Mouse (Mus musculus) hindbrain, embryonic 11.5 days (tissue): ENCODE results near the gene Anapc15-ps. TPM values are rescaled to one million over a fixed set of nuclear protein-coding genes. Genes with fewer than 3 reads are reported as not detected.

Experiments
- ATAC-seq: fragments of 200-750 bp; cut with Nextera tagmentation; 2 replicates; pipeline ENCODE4 v1.8.0; 2017; ENCODE audit warnings: mild to moderate bottlenecking, moderate TSS enrichment, moderate library complexity; ENCODE audit not compliant: low FRiP score
- DNase-seq: peaks from one replicate; pipeline ENCODE4 v3.0.0-alpha.2; 2015; ENCODE audit warnings: low spot score
- H3K27ac ChIP-seq: fragments of 300-500 bp; sonication (generic); 2 replicates; pipeline ENCODE4 v1.5.1; 2014; ENCODE audit warnings: mild to moderate bottlenecking, low read depth, low read length
- H3K27me3 ChIP-seq: fragments of 300-500 bp; sonication (generic); 2 replicates; pipeline ENCODE4 v1.6.1; 2014; ENCODE audit warnings: mild to moderate bottlenecking, low read length, moderate library complexity, mixed read lengths; ENCODE audit not compliant: control insufficient read depth, insufficient read depth
- H3K36me3 ChIP-seq: fragments of 300-500 bp; sonication (generic); 2 replicates; pipeline ENCODE4 v1.6.1; 2014; ENCODE audit warnings: mild to moderate bottlenecking, low read length, moderate library complexity, mixed read lengths; ENCODE audit not compliant: control insufficient read depth, insufficient read depth
- H3K4me1 ChIP-seq: fragments of 300-500 bp; sonication (generic); replicated peaks from 2 replicates; pipeline ENCODE4 v1.6.1; 2014; ENCODE audit warnings: low read length, mixed read lengths; ENCODE audit not compliant: control insufficient read depth, insufficient read depth
- H3K4me2 ChIP-seq: fragments of 300-500 bp; sonication (generic); replicated peaks from 2 replicates; pipeline ENCODE4 v1.6.1; 2014; ENCODE audit warnings: mild to moderate bottlenecking, low read depth, low read length
- H3K4me3 ChIP-seq: fragments of 300-500 bp; sonication (generic); 2 replicates; pipeline ENCODE4 v1.5.1; 2014; ENCODE audit warnings: low read depth, low read length
- H3K9ac ChIP-seq: fragments of 300-500 bp; sonication (generic); 2 replicates; pipeline ENCODE4 v1.6.1; 2014; ENCODE audit warnings: low read depth, low read length
- H3K9me3 ChIP-seq: fragments of 300-500 bp; sonication (generic); 2 replicates; pipeline ENCODE4 v1.6.1; 2016; ENCODE audit warnings: low read length; ENCODE audit not compliant: control insufficient read depth
- WGBS: fragments of 180-500 bp; shearing (Covaris S2); extraction: QIAGEN DNeasy Blood & Tissue Kit; methylation state at CpG from one replicate; pipeline ENCODE4 v1.1.7; 2014; 5-methylcytosine and 5-hydroxymethylcytosine counted together
- polyA plus RNA-seq: library from polyadenylated mRNA; unstranded; fragments of >200 nt; fragmentation: Nextera tagmentation; extraction: Ambion mirVana; gene quantifications from 2 replicates; pipeline ENCODE4 v1.2.1, GENCODE M21; 2014

Anapc15-ps gene
- polyA plus RNA-seq, 1 experiment from 2014 or later: not detected

DNA sequence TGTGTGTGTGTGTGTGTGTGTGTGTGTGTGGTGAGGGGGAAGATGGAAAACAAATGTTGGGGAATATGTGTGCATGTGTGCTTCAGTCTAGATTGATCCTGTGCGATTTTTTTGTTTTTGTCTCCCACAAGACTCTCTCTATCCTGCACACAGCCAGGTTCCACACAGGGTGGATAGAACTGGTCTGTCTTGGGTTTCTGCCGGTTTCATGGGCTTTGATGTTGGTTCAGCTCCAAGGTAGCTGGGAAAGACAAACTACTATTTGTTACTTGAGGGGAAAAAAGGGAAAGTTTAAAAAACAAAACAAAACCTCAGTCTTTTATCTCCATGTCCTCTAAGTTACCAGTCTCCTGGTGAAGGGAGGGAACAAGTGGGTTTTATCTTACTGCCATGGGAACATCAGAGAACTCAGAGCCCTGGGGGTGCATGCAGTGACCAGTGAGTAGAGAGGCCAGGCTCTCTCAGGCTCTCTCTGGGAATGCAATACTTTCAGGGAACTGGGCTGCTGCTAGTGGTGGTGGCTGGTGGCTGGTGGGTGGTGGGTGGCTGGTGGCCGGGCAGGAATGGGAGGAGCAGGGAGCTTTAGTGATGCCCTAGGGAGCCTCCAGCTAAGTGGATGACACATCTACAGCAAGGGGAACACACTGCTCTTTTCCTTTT is 5.8 kb downstream of the Anapc15-ps start:
- H3K4me2 ChIP-seq: no peak overlapping the region
- H3K4me1 ChIP-seq: no peaks in the 10 kb centered on the region
- no peak overlapping the region for H3K27ac ChIP-seq
- no peaks in the 10 kb centered on the region for H3K9me3 ChIP-seq
- DNase-seq: no peak
- no peaks in the 10 kb centered on the region for H3K27me3 ChIP-seq
- no peaks in the 10 kb centered on the region for H3K36me3 ChIP-seq
- no peak overlapping the region for H3K4me3 ChIP-seq
- H3K9ac ChIP-seq: no peak overlapping the region
- no peak for ATAC-seq
- WGBS: 67% methylated on average over 3 of the region's 3 CpGs

DNA sequence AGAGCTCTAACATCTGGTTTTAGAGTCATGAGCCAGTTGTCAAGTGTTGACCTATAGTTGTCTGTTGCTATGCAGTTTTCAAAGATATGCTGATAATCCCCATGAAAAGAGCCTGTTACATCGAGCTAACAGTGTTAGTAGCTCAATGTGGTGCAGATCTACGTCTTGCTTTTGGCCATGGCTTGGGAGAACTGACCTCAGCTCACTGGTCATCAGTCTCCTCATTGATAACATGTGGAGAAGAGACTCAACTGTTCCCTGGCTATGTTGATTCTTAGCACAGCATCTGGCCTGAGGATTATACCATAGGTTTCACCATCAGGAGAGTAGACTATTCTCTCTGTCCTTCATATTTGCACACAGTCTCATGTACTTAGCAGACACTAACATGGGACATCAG is 6.5 kb downstream of the Anapc15-ps start:
- no peaks in the 10 kb centered on the region for H3K27me3 ChIP-seq
- no peaks in the 10 kb centered on the region for H3K4me1 ChIP-seq
- no peak overlapping the region for H3K4me2 ChIP-seq
- DNase-seq (no peak), ATAC-seq (no peak)
- H3K36me3 ChIP-seq: no peaks in the 10 kb centered on the region
- no peak overlapping the region for H3K4me3 ChIP-seq
- H3K9ac ChIP-seq: no peak overlapping the region
- H3K9me3 ChIP-seq: no peaks in the 10 kb centered on the region
- no peak overlapping the region for H3K27ac ChIP-seq
- WGBS: 64% methylated on average over 2 of the region's 2 CpGs

DNA sequence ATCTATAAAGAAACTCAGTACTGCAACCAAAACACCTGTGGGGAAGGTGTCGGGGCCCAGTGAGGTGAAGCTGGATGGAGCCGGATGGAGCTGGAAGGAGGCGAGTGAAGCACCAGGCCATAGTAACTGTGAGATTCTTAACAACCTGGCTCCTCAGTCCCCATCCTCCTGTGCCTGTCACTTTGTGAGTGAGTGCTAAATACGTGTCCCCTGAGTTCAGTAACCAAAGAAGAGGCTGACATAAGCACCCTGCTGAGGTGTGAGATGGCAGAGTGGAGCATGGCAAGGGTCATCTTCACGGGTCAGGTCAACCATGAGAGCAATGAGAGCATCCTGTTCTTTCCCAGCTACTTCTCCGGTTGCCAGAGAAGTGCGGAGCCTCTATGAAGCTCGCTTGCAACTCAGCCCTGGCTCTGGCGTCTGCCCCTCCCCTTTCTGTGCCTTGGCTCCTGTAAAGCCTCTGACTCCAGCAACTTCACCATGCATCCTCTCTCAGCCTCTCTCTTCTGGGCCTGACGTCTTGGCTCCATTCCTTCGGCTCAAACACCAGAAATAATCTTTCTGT is 7.7 kb downstream of the Anapc15-ps start:
- no peak for ATAC-seq
- Histone ChIP-seq H3K36me3 (no peaks in the 10 kb centered on the region), H3K4me1 (no peaks in the 10 kb centered on the region), H3K27ac (no peak overlapping the region), H3K27me3 (no peaks in the 10 kb centered on the region), H3K9ac (no peak overlapping the region), H3K4me2 (no peak overlapping the region), H3K9me3 (no peaks in the 10 kb centered on the region), H3K4me3 (no peak overlapping the region)
- DNase-seq: no peak
- WGBS: 32% methylated on average over 11 of the region's 11 CpGs

DNA sequence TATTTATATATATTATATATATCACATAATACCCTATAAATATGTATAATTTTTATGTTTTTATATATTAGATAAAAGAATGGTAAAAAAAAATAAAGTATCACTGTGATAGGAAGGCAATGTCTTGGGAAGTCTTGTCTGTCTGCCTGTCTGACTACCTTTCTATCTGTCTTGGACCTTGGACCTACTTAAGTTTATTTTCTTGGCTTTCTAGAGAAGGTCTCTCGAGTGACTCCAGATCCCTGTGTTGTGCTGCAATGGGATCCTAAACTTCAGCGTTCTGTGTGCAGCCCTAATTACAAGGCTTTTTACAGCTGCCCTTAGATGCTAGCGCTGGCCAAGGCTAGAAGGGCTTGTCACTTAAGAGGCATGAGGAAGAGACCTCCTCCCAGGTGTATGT is 8.6 kb downstream of the Anapc15-ps start:
- Histone ChIP-seq H3K9me3 (no peaks in the 10 kb centered on the region), H3K4me3 (no peak overlapping the region), H3K9ac (no peak overlapping the region), H3K4me1 (no peaks in the 10 kb centered on the region), H3K36me3 (no peaks in the 10 kb centered on the region), H3K27me3 (no peaks in the 10 kb centered on the region), H3K4me2 (no peak overlapping the region), H3K27ac (no peak overlapping the region)
- ATAC-seq (no peak), DNase-seq (no peak)
- 87% methylated on average over 3 of the region's 3 CpGs for WGBS

DNA sequence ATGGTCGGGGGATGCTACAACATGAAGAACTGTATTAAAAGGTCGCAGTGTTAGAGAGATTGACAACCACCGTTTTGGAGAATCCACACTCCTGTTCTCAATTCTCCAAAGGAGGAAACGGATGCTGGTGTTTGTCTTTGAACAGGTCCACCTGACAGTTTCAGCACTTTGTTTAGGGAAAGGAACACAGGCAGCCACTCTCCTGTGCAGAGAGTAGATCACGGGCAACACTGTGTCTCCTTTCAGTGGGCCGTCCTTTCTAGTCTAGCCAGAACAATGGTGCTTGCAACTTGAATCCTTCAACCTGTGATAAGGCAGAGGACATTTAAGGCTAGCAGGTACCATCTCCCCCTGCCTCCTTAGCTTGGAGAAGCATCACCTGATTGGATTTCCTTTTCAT is 12.9 kb downstream of the Anapc15-ps start:
- H3K27me3 ChIP-seq: no peaks in the 10 kb centered on the region
- no peaks in the 10 kb centered on the region for H3K9me3 ChIP-seq
- ATAC-seq: no peak
- no peak overlapping the region for H3K4me2 ChIP-seq
- no peak overlapping the region for H3K9ac ChIP-seq
- H3K4me1 ChIP-seq: no peaks in the 10 kb centered on the region
- H3K4me3 ChIP-seq: no peak overlapping the region
- no peak overlapping the region for H3K27ac ChIP-seq
- no peaks in the 10 kb centered on the region for H3K36me3 ChIP-seq
- no peak for DNase-seq
- WGBS: 71% methylated on average over 6 of the region's 6 CpGs

DNA sequence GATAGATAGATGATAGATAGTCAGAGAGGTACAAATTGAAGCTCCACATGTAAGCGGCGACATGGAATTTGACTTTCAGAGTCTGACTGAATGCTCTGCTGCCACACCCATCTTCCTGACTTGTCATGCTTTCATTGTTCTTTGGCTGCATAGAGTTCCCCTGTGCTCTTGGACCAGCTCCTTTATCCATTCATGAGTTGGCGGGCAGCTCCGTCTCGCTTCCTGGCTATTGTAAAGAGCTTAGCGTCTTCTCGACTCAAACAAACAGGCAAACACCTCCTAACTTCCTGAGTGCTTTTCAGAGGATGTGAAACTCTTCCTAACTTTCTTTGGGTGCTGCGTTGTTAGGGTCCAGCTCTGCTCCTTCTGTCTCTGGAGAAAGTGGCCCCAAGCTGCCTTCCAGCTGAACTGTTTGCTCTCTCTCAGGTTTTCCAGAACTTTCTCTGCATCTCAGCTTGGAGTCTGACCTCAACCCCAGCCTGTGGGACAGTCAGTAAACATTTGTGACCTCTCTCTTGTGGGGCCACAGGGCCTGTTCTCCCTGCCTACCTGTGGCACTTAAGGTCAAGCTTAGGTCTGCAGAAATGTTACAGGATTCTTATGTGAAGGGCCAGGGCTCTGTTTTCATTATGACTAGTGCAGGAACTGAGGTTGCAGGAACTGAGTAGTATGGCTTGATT is 13.6 kb downstream of the Anapc15-ps start:
- no peak overlapping the region for H3K9ac ChIP-seq
- no peak overlapping the region for H3K4me2 ChIP-seq
- H3K4me3 ChIP-seq: no peak overlapping the region
- DNase-seq: no peak
- H3K9me3 ChIP-seq: no peaks in the 10 kb centered on the region
- no peaks in the 10 kb centered on the region for H3K4me1 ChIP-seq
- no peaks in the 10 kb centered on the region for H3K27me3 ChIP-seq
- ATAC-seq: no peak
- H3K36me3 ChIP-seq: no peaks in the 10 kb centered on the region
- 56% methylated on average over 8 of the region's 8 CpGs for WGBS
- H3K27ac ChIP-seq: no peak overlapping the region

DNA sequence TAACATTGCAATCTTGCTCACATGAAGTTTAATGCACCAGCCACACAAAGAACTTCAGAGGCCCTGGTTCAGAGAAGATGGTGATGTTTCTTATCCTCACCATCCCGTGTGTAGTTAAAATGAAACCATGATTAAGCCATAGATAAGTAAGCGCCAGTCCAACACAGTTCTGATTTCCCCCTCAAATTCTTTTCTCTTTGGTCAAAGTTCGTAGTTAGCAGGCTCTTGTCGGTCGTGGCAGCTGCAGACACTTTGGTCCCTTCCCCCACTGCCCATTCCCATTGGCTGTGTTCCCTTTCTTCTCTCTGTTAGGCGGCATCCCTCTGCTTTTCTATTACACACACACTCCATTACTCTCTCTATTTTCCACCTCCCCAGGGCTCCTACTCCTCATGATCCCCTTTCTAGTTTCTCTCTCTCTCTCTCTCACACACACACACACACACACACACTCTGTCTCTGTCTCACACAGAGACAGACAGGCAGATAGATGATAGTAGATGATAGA is 14.4 kb downstream of the Anapc15-ps start:
- Histone ChIP-seq H3K4me3 (no peak overlapping the region), H3K27ac (no peak overlapping the region), H3K4me1 (no peaks in the 10 kb centered on the region), H3K36me3 (no peaks in the 10 kb centered on the region), H3K9ac (no peak overlapping the region), H3K9me3 (no peaks in the 10 kb centered on the region), H3K27me3 (no peaks in the 10 kb centered on the region), H3K4me2 (no peak overlapping the region)
- ATAC-seq: no peak
- no peak for DNase-seq
- 33% methylated on average over 6 of the region's 6 CpGs for WGBS

DNA sequence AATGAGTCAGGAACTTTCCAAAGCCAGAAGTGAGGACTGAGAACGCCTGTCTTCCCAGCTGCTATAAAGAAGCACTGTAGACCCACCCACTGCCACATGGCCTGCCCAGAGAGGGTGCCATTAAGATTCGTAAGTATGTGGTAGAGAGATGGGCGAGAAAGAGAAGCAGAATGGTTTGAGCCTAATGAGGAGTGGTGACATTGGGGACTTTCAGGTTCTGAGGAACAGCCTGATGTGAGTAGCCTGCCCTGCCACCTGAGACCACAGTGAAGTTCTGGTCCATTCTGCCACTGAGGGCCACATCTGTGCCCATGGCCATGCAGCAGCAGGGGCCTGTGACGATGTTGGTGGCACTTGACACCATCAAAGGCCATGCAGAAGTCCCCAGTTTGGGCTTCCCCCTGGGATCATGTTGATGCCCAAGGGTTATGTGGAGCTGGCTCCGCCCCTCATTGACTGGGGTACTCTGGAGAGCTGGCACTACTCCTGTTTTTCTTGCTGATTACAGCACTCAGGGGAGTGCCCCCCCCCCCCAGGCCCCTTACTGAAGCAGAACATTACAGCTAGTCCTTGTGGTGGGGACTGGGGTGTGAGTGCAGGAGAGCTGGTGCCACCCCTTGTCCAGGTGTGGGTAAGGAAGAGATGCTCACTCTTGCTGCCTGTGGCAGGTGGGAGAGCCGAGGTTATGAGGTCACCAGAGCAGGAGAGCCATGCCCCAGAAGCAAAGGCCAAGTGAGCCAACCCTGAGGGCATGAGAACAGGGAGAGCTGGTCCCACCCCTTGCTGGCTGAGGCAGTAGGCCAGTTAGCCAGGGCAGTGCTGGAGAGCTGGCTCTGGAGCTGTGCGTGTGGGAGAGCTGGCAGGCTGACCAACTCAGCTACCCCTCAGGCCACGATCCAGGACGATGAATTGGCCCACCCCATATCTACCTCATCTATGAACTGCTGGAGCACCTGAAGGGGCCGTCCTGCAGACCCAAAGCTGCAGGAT is 16.7 kb downstream of the Anapc15-ps start:
- no peak for ATAC-seq
- 80% methylated on average over 10 of the region's 10 CpGs for WGBS

More for the DNA sequence above, 16.7 kb downstream of the Anapc15-ps start:
- Histone ChIP-seq H3K36me3 (no peaks in the 10 kb centered on the region), H3K27me3 (no peaks in the 10 kb centered on the region), H3K4me3 (no peak overlapping the region), H3K27ac (no peak overlapping the region), H3K9me3 (no peaks in the 10 kb centered on the region), H3K4me2 (no peak overlapping the region), H3K9ac (no peak overlapping the region), H3K4me1 (no peaks in the 10 kb centered on the region)
- DNase-seq: no peak
